ENCODE assay signal across 8 mouse cellular contexts in genomic region chr15:82340414-82341035, GRCm38 (mm10). TPM values are rescaled to one million over a fixed set of nuclear protein-coding genes. Genes with fewer than 3 reads are reported as not detected.
DNase-seq lines count a peak whose midpoint lies in the region; ATAC-seq and TF ChIP-seq lines count a peak whose summit lies in the region.

No protein-coding gene starts in this region.

- H3K27me3 ChIP-seq in megakaryocyte, embryonic 14.5 days (replicated peaks) = no peaks in the 10 kb centered on the region
- no peaks in the 10 kb centered on the region for H3K27me3 ChIP-seq in erythroblast, embryonic 14.5 days (ENCODE audit: control insufficient read depth)
- no peaks in the 10 kb centered on the region for H3K27me3 ChIP-seq in limb, embryonic 14.5 days (ENCODE audit: control insufficient read depth, insufficient read depth, low read length)
- no peaks in the 10 kb centered on the region for H3K27me3 ChIP-seq in stomach, embryonic 14.5 days (ENCODE audit: control insufficient read depth, insufficient read depth, low read length)

- H3K36me3 ChIP-seq in megakaryocyte, embryonic 14.5 days (replicated peaks; ENCODE audit: low read length) = peaks cover 40% of the 10 kb centered on the region
- peaks cover 54% of the 10 kb centered on the region for H3K36me3 ChIP-seq in erythroblast, embryonic 14.5 days (ENCODE audit: control insufficient read depth)
- H3K36me3 ChIP-seq in limb, embryonic 14.5 days (ENCODE audit: control insufficient read depth, insufficient read depth, low read length) = peaks cover 14% of the 10 kb centered on the region
- peaks cover 1% of the 10 kb centered on the region; the same call in 1 of the 2 replicates for H3K36me3 ChIP-seq in stomach, embryonic 14.5 days (ENCODE audit: control insufficient read depth, insufficient read depth, low read length)

- peak overlapping the region; percentile 85 for H3K9ac ChIP-seq in limb, embryonic 14.5 days (ENCODE audit: low read depth, low read length, severe bottlenecking)
- H3K9ac ChIP-seq in stomach, embryonic 14.5 days (replicated peaks; ENCODE audit: low read depth, low read length) = peak overlapping the region; percentile 79

- no peak for ATAC-seq in megakaryocyte, adult 5-6 weeks (ENCODE audit: poor library complexity, severe bottlenecking)
- no peak for ATAC-seq in limb, embryonic 14.5 days (ENCODE audit: low FRiP score, low read depth)
- ATAC-seq in stomach, embryonic 14.5 days (ENCODE audit: insufficient number of reproducible peaks, insufficient read depth, low FRiP score, low read depth) = no peak

- peak overlapping the region; percentile 79 for H3K27ac ChIP-seq in limb, embryonic 14.5 days (replicated peaks; ENCODE audit: low read depth, low read length)
- H3K27ac ChIP-seq in stomach, embryonic 14.5 days (ENCODE audit: low read length) = peak overlapping the region; percentile 92

- peak overlapping the region; percentile 92 for H3K4me3 ChIP-seq in megakaryocyte, embryonic 14.5 days (replicated peaks)
- peak overlapping the region; percentile 91 for H3K4me3 ChIP-seq in erythroblast, embryonic 14.5 days (replicated peaks)
- peak overlapping the region; percentile 54 for H3K4me3 ChIP-seq in limb, embryonic 14.5 days (replicated peaks; ENCODE audit: low read length)
- H3K4me3 ChIP-seq in stomach, embryonic 14.5 days (ENCODE audit: low read depth, low read length) = peak overlapping the region; percentile 51

- H3K9me3 ChIP-seq in megakaryocyte, embryonic 14.5 days = peaks cover 5% of the 10 kb centered on the region; the same call in 1 of the 2 replicates
- peaks cover 2% of the 10 kb centered on the region; the same call in 1 of the 2 replicates for H3K9me3 ChIP-seq in erythroblast, embryonic 14.5 days (ENCODE audit: control insufficient read depth, low read length)
- no peaks in the 10 kb centered on the region for H3K9me3 ChIP-seq in limb, embryonic 14.5 days (ENCODE audit: control insufficient read depth, low read length)
- no peaks in the 10 kb centered on the region for H3K9me3 ChIP-seq in stomach, embryonic 14.5 days (ENCODE audit: control insufficient read depth, low read depth, low read length)

- H3K4me1 ChIP-seq in megakaryocyte, embryonic 14.5 days = peaks cover 90% of the 10 kb centered on the region
- H3K4me1 ChIP-seq in erythroblast, embryonic 14.5 days (ENCODE audit: control insufficient read depth) = peaks cover 89% of the 10 kb centered on the region
- peaks cover 19% of the 10 kb centered on the region for H3K4me1 ChIP-seq in limb, embryonic 14.5 days (ENCODE audit: control insufficient read depth, insufficient read depth, low read length)
- H3K4me1 ChIP-seq in stomach, embryonic 14.5 days (ENCODE audit: control insufficient read depth, insufficient read depth, low read length) = peaks cover 30% of the 10 kb centered on the region

- peak overlapping the region; percentile 75 for H3K4me2 ChIP-seq in limb, embryonic 14.5 days (replicated peaks; ENCODE audit: low read depth, low read length, severe bottlenecking)
- H3K4me2 ChIP-seq in stomach, embryonic 14.5 days (replicated peaks; ENCODE audit: low read depth, low read length) = peak overlapping the region; percentile 79

- TF ChIP-seq POLR2A in limb, embryonic 14.5 days (IDR thresholded peaks at IDR 0.05; ENCODE audit: borderline replicate concordance, extremely low read depth, insufficient read depth, insufficient read length) = no peak

- intact Hi-C loops in gastrocnemius, postnatal 14 days (cut with DNase I; ENCODE audit: low total_unique reads) = no loop called here

- DNase-seq in limb, embryonic 14.5 days (ENCODE audit: low spot score) = no peak
- no peak for DNase-seq in urinary bladder, postnatal 25 days (ENCODE audit: low spot score)
- no peak for DNase-seq in gastrocnemius, postnatal 10 days
- DNase-seq in gastrocnemius, postnatal 14 days = no peak

- WGBS in limb, embryonic 14.5 days = 41% methylated on average over 21 of the region's 21 CpGs
- 23% methylated on average over 21 of the region's 21 CpGs for WGBS in stomach, embryonic 14.5 days

RNA-seq across cellular contexts. Expression of gene Smdt1, which starts 1.8 kb away (rescaled TPM):
- 118 and 198 TPM in 2 replicates for polyA plus RNA-seq in megakaryocyte, embryonic 14.5 days (2012; ENCODE audit: insufficient read depth, low replicate concordance)
- total RNA-seq in megakaryocyte, adult 5-6 weeks (2015) = 226 and 229 TPM in 2 replicates
- 123 and 170 TPM in 2 replicates for total RNA-seq in megakaryocyte, adult 5-6 weeks (2017)
- polyA plus RNA-seq in erythroblast, embryonic 14.5 days (2012) = 17.6 and 17.8 TPM in 2 replicates
- 175 and 178 TPM in 2 replicates for polyA plus RNA-seq in limb, embryonic 14.5 days (2012; rRNA removed)
- 255 and 258 TPM in 2 replicates for polyA plus RNA-seq in limb, embryonic 14.5 days (2014; fragmentation: Nextera tagmentation; extraction: Ambion mirVana)
- polyA plus RNA-seq in stomach, embryonic 14.5 days (2014; fragmentation: Nextera tagmentation; extraction: Ambion mirVana) = 251 and 266 TPM in 2 replicates
- 100 to 1,000 TPM; 143 to 156 TPM for total RNA-seq in gastrocnemius, postnatal 10 days (2021)
- 100 to 1,000 TPM; 141 to 147 TPM for total RNA-seq in gastrocnemius, postnatal 14 days (2021)

RNA-seq across cellular contexts. Expression of gene Pheta2, which starts 1.8 kb away (rescaled TPM):
- 1.2 and 5.5 TPM in 2 replicates for polyA plus RNA-seq in megakaryocyte, embryonic 14.5 days (2012; ENCODE audit: insufficient read depth, low replicate concordance)
- 2.4 and 2.7 TPM in 2 replicates for total RNA-seq in megakaryocyte, adult 5-6 weeks (2015)
- 3.5 and 3.7 TPM in 2 replicates for total RNA-seq in megakaryocyte, adult 5-6 weeks (2017)
- 1.8 and 2.3 TPM in 2 replicates for polyA plus RNA-seq in erythroblast, embryonic 14.5 days (2012)
- polyA plus RNA-seq in limb, embryonic 14.5 days (2012; rRNA removed) = 12.8 and 15.3 TPM in 2 replicates
- 11.9 and 14.1 TPM in 2 replicates for polyA plus RNA-seq in limb, embryonic 14.5 days (2014; fragmentation: Nextera tagmentation; extraction: Ambion mirVana)
- 15.2 and 16.1 TPM in 2 replicates for polyA plus RNA-seq in stomach, embryonic 14.5 days (2014; fragmentation: Nextera tagmentation; extraction: Ambion mirVana)
- 1 to 10 TPM; 3.0 to 4.9 TPM for total RNA-seq in gastrocnemius, postnatal 10 days (2021)
- total RNA-seq in gastrocnemius, postnatal 14 days (2021) = 1 to 10 TPM; 2.0 to 2.8 TPM

RNA-seq across cellular contexts. Expression of gene Naga, which starts 1.8 kb away (rescaled TPM):
- 280 and 641 TPM in 2 replicates for polyA plus RNA-seq in megakaryocyte, embryonic 14.5 days (2012; ENCODE audit: insufficient read depth, low replicate concordance)
- 159 and 162 TPM in 2 replicates for total RNA-seq in megakaryocyte, adult 5-6 weeks (2015)
- total RNA-seq in megakaryocyte, adult 5-6 weeks (2017) = 145 and 160 TPM in 2 replicates
- 17.6 and 23.0 TPM in 2 replicates for polyA plus RNA-seq in erythroblast, embryonic 14.5 days (2012)
- polyA plus RNA-seq in limb, embryonic 14.5 days (2012; rRNA removed) = 101 and 118 TPM in 2 replicates
- 59.3 and 60.1 TPM in 2 replicates for polyA plus RNA-seq in limb, embryonic 14.5 days (2014; fragmentation: Nextera tagmentation; extraction: Ambion mirVana)
- polyA plus RNA-seq in stomach, embryonic 14.5 days (2014; fragmentation: Nextera tagmentation; extraction: Ambion mirVana) = 68.6 and 72.4 TPM in 2 replicates
- total RNA-seq in gastrocnemius, postnatal 10 days (2021) = 10 to 100 TPM; 24.6 to 27.3 TPM
- 10 to 100 TPM; 19.3 to 20.4 TPM for total RNA-seq in gastrocnemius, postnatal 14 days (2021)

RNA-seq across cellular contexts. Expression of gene Ndufa6, which starts 13.6 kb away (rescaled TPM):
- 274 and 631 TPM in 2 replicates for polyA plus RNA-seq in megakaryocyte, embryonic 14.5 days (2012; ENCODE audit: insufficient read depth, low replicate concordance)
- total RNA-seq in megakaryocyte, adult 5-6 weeks (2015) = 254 and 294 TPM in 2 replicates
- total RNA-seq in megakaryocyte, adult 5-6 weeks (2017) = 138 and 158 TPM in 2 replicates
- polyA plus RNA-seq in erythroblast, embryonic 14.5 days (2012) = 28.3 and 30.8 TPM in 2 replicates
- polyA plus RNA-seq in limb, embryonic 14.5 days (2012; rRNA removed) = 252 and 318 TPM in 2 replicates
- polyA plus RNA-seq in limb, embryonic 14.5 days (2014; fragmentation: Nextera tagmentation; extraction: Ambion mirVana) = 325 and 348 TPM in 2 replicates
- 393 and 403 TPM in 2 replicates for polyA plus RNA-seq in stomach, embryonic 14.5 days (2014; fragmentation: Nextera tagmentation; extraction: Ambion mirVana)
- 100 to 1,000 TPM; 362 to 411 TPM for total RNA-seq in gastrocnemius, postnatal 10 days (2021)
- 100 to 1,000 TPM; 417 to 454 TPM for total RNA-seq in gastrocnemius, postnatal 14 days (2021)

RNA-seq across cellular contexts. Expression of gene Cyp2d22, which starts 39.5 kb away (rescaled TPM):
- polyA plus RNA-seq in megakaryocyte, embryonic 14.5 days (2012; ENCODE audit: insufficient read depth, low replicate concordance) = 0.13 TPM in 1 of 2 replicates, not detected in the other
- 0.39 TPM in 1 of 2 replicates, not detected in the other for total RNA-seq in megakaryocyte, adult 5-6 weeks (2015)
- total RNA-seq in megakaryocyte, adult 5-6 weeks (2017) = 0.37 TPM in 1 of 2 replicates, not detected in the other
- polyA plus RNA-seq in erythroblast, embryonic 14.5 days (2012) = 0.08 TPM in 1 of 2 replicates, not detected in the other
- 27.5 and 29.5 TPM in 2 replicates for polyA plus RNA-seq in limb, embryonic 14.5 days (2012; rRNA removed)
- polyA plus RNA-seq in limb, embryonic 14.5 days (2014; fragmentation: Nextera tagmentation; extraction: Ambion mirVana) = 5.2 and 6.4 TPM in 2 replicates
- 5.9 and 10.4 TPM in 2 replicates for polyA plus RNA-seq in stomach, embryonic 14.5 days (2014; fragmentation: Nextera tagmentation; extraction: Ambion mirVana)
- total RNA-seq in gastrocnemius, postnatal 10 days (2021) = 10 to 100 TPM; 10.8 to 14.5 TPM
- total RNA-seq in gastrocnemius, postnatal 14 days (2021) = 10 to 100 TPM; 11.4 to 12.9 TPM
